Mouse (Mus musculus) embryo, embryonic 11.5 days (tissue): Measurements from ENCODE around the gene Prss40.
A peak's percentile ranks its signal among the peaks of the same experiment; 100 is the strongest.
"Not testable (repeated sequence)": the region's sequence is repeated elsewhere in the genome, so short reads cannot be mapped to it uniquely, and the experiment has no call there.

Experiments
- DNase-seq: peaks from one replicate; pipeline ENCODE4 v3.0.0-alpha.2; 2012; ENCODE audit warnings: low read depth, low spot score

Prss40 gene

DNA sequence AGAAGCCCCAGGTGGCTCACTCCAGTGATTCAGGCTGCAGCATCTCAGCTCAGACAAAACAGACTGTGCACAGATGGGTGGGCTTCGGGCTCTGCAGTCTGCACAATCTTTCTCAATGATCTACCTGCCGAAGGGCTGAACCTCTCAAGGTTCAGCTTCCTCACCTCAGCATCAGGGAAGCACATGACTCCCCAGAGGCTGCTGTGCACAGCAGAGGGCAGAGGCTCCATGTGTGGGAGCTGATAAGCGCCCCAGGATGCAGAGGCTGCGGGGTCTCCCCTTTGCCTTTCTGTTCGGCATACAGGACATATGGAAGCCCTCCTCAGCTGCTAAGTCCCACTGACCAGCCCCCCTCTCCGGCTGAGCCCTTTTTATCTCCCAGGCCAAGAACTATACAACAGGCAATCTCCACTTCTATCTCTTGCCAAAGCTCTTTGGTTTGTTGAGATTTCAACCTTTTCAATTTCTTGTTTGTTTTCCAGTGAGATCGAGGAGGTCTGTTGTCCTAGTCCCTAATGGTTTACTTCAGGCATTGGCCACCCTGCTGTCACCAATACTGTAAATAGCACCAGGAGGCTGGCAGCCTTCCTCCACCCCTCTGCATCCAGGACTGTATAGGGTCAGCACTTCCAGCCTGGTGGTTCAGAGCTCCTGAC, 25.6 kb downstream of the Prss40 start, which contains the start of gene Cfc1:
Gene Cfc1, plus strand, starts transcription at position 606 of the 656 bp plus-strand sequence.
- DNase-seq = not testable (repeated sequence)

DNA sequence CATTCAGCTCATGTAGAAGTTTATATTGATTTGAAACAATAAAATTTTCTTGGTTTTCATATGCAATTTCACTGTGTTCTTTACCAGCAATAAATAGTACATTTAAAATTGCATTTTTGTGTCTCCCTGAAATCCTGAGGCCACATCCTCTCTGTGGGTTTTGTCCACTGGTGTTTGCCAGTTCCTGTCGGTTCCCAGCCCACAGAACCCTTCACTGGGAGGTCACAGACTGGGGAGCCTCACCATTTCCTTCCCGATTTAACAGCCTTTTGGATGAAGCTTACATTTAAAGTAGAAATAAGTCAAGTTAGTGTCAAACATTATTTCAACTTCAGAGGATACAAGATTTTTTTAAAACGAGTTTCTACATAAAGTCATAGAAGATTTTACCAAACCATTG, 26.2 kb downstream of the Prss40 start:
- DNase-seq = not testable (repeated sequence)

DNA sequence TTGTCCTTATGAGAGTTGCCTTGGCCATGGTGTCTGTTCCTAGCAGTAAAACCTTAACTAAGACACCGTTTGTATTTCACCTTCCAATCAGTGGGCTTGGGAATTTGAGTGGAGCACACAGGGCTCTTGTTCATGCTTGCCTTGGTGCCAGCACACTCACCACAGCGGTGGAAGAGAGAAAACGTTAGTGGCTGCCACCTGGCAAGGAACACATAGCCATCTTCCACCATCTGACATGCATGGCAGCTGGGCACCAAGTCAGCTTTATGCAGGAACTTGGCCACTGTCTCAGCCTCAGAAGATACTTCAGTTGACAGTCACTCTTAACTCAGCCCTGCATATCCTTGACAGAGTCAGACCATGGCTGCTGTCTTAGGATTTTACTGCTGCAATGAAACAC, 37.1 kb downstream of the Prss40 start:
- DNase-seq = no peak

GRCm38 (mm10) chr1:34522850-34523244, 37.9 kb downstream of the Prss40 start:
- no peak for DNase-seq

- no peak for DNase-seq
Observed at GRCm38 (mm10) chr1:34522205-34522849, 38.4 kb downstream of the Prss40 start.

DNA sequence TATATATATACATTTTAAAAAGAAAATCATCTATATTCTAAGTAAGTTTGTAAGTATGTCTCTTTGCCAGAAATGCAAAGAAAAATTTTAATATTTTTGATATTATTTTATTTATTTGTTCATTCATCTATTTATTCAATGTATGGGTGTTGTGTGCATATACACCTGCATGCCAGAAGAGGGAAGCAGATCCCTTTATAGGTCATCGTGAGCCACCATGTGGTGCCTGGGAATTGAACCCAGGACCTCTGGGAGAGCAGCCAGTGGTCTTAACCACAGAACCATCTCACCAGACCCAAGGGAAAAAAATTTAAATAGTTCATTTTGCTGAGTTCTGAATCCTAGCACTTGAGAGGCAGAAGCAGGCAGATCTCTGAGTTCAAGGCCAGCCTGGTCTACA, 42.5 kb downstream of the Prss40 start:
- no peak for DNase-seq

- DNase-seq = not testable (repeated sequence)
Observed at GRCm38 (mm10) chr1:34517797-34518196, 42.9 kb downstream of the Prss40 start.

DNA sequence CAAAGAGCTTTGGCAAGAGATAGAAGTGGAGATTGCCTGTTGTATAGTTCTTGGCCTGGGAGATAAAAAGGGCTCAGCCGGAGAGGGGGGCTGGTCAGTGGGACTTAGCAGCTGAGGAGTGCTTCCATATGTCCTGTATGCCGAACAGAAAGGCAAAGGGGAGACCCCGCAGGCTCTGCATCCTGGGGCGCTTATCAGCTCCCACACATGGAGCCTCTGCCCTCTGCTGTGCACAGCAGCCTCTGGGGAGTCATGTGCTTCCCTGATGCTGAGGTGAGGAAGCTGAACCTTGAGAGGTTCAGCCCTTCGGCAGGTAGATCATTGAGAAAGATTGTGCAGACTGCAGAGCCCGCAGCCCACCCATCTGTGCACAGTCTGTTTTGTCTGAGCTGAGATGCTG, 43.4 kb downstream of the Prss40 start:
- DNase-seq = not testable (repeated sequence)

- no peak for DNase-seq
Observed at GRCm38 (mm10) chr1:34516595-34516994, 44.1 kb downstream of the Prss40 start.

DNA sequence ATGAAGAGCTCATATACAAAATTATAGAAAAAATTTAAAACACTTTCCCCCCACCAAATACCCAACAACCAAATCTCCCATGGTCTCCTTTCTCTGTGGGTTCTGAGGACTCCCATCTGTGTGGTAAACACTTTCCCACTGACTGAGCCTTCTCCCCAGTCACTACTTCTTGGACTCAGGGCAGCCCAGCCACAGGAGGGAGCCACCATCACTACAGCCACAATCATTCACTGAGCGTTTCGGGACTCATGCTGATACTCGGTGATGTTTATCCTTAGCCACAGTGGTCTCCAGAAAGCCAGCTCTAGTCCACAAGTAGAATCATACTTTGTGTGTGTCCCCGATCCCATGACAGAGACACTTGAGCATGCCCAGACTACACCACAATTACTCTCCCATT, 47.7 kb downstream of the Prss40 start:
- DNase-seq = no peak

- DNase-seq = peak; percentile 13
Observed at GRCm38 (mm10) chr1:34511027-34511426, 49.7 kb downstream of the Prss40 start.

GRCm38 (mm10) chr1:34510575-34510981, 50.2 kb downstream of the Prss40 start:
- no peak for DNase-seq

- no peak for DNase-seq
Observed at GRCm38 (mm10) chr1:34507986-34508385, 52.8 kb downstream of the Prss40 start.

- DNase-seq = no peak
Observed at GRCm38 (mm10) chr1:34505970-34506551, 54.7 kb downstream of the Prss40 start.

DNA sequence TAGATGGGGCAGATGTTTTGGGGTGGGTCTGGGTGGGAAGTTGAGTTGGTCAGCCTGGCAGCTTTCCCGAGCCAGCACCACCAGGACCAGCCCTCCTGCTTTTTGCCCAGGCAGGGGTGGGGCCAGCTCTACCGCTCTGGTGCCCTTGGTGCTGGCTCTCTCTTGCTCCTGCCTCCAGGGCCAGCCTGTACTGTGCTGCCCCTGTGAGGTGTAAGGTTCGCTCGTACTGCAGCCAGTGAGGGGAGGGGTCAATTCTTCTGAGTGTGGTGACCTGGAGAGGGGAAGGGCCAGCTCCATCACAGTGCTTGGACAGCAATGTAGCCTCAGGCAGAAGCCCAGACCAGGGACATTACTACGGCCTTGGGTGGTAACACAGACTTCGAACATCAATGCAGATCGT, 55.4 kb downstream of the Prss40 start:
- DNase-seq = no peak

DNA sequence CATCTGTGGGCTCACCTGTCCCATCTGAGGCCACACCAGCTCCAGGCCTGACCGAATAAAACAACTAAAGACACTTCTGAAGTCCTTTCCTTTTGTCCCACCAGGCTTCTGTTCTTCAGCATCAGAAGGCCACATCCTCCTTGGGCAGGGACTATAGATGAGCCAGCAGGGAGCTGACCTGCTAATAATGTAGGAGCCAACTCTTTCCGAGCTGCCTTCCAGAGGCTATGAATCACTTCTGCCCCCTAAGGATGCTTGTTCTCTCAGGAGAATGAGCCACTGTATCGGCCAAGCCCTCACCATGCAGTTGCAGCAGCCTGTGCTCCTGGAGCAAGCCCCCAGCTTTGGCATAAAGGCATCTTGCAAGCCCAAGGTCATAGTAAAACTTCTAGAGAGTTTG, 57.8 kb downstream of the Prss40 start:
- DNase-seq = no peak
